Mouse (Mus musculus) urinary bladder, postnatal 36 days (tissue): ENCODE results near the gene Mllt1.
"Not testable (repeated sequence)": the region's sequence is repeated elsewhere in the genome, so short reads cannot be mapped to it uniquely, and the experiment has no call there.

Experiments
- DNase-seq, 2 experiments: peaks; one replicate each; pipeline ENCODE4 v3.0.0; 2022; ENCODE audit warnings: low spot score in 2 of 2, mixed read lengths in 1 of 2

The Mllt1 gene

GRCm38 (mm10) chr17:56934545-56935330 is 477 bp downstream of the Mllt1 start:
- DNase-seq = no peak

- no peak for DNase-seq
Observed at GRCm38 (mm10) chr17:56933395-56933794, 1.8 kb downstream of the Mllt1 start.

GRCm38 (mm10) chr17:56930026-56930425 is 5.2 kb downstream of the Mllt1 start:
- peak in 1 of 2 experiments; percentile 21 for DNase-seq

- DNase-seq = no peak
Observed at GRCm38 (mm10) chr17:56929530-56929929, 5.7 kb downstream of the Mllt1 start.

GRCm38 (mm10) chr17:56929101-56929500 is 6.1 kb downstream of the Mllt1 start:
- DNase-seq = no peak

GRCm38 (mm10) chr17:56925998-56926397 is 9.2 kb downstream of the Mllt1 start:
- no peak for DNase-seq

- no peak for DNase-seq
Observed at GRCm38 (mm10) chr17:56919725-56920124, 15.5 kb downstream of the Mllt1 start.

GRCm38 (mm10) chr17:56917166-56917565 is 18.0 kb downstream of the Mllt1 start:
- no peak for DNase-seq

- no peak for DNase-seq
Observed at GRCm38 (mm10) chr17:56913444-56913843, 21.8 kb downstream of the Mllt1 start.

GRCm38 (mm10) chr17:56913023-56913422 is 22.2 kb downstream of the Mllt1 start:
- DNase-seq = no peak

GRCm38 (mm10) chr17:56909764-56910163 is 25.5 kb downstream of the Mllt1 start:
- DNase-seq = not testable (repeated sequence)

- DNase-seq = no peak
Observed at GRCm38 (mm10) chr17:56907887-56908286, 27.3 kb downstream of the Mllt1 start.

- peak; percentile 88 for DNase-seq
Observed at GRCm38 (mm10) chr17:56907096-56907495, 28.1 kb downstream of the Mllt1 start.

- no peak for DNase-seq
Observed at GRCm38 (mm10) chr17:56906166-56906565, 29.0 kb downstream of the Mllt1 start.

GRCm38 (mm10) chr17:56902698-56903097 is 32.5 kb downstream of the Mllt1 start:
- no peak for DNase-seq

GRCm38 (mm10) chr17:56897630-56898195 is 37.5 kb downstream of the Mllt1 start:
- peak; percentile 79 to 80 for DNase-seq

GRCm38 (mm10) chr17:56896513-56897129 is 38.6 kb downstream of the Mllt1 start:
- DNase-seq = no peak

- DNase-seq = no peak
Observed at GRCm38 (mm10) chr17:56895368-56895918, 39.8 kb downstream of the Mllt1 start.

GRCm38 (mm10) chr17:56890018-56890417 is 45.2 kb downstream of the Mllt1 start:
- DNase-seq = no peak

GRCm38 (mm10) chr17:56888050-56888449 is 47.2 kb downstream of the Mllt1 start:
- no peak for DNase-seq

GRCm38 (mm10) chr17:56884809-56885208 is 50.4 kb downstream of the Mllt1 start:
- no peak for DNase-seq

GRCm38 (mm10) chr17:56884331-56884730 is 50.9 kb downstream of the Mllt1 start:
- no peak for DNase-seq

GRCm38 (mm10) chr17:56883612-56884011 is 51.6 kb downstream of the Mllt1 start:
- peak in 1 of 2 experiments; percentile 17 for DNase-seq
